Mouse (Mus musculus) cortical plate, adult 2 months (tissue): Measurements from ENCODE around the gene Calr3.

Experiments used
- CTCF ChIP-seq: fragments of 200-500 bp; IDR thresholded peaks from 2 replicates; pipeline ENCODE4 v1.5.1; 2011; ENCODE audit warnings: mild to moderate bottlenecking, control low read depth, low read length; ENCODE audit not compliant: insufficient read depth; ENCODE audit errors: extremely low read depth
- POLR2A ChIP-seq: fragments of 200-500 bp; IDR thresholded peaks from 2 replicates; pipeline ENCODE4 v1.6.1; 2011; ENCODE audit warnings: mild to moderate bottlenecking, low read length, control low read depth; ENCODE audit not compliant: insufficient read depth; ENCODE audit errors: extremely low read depth

DNA sequence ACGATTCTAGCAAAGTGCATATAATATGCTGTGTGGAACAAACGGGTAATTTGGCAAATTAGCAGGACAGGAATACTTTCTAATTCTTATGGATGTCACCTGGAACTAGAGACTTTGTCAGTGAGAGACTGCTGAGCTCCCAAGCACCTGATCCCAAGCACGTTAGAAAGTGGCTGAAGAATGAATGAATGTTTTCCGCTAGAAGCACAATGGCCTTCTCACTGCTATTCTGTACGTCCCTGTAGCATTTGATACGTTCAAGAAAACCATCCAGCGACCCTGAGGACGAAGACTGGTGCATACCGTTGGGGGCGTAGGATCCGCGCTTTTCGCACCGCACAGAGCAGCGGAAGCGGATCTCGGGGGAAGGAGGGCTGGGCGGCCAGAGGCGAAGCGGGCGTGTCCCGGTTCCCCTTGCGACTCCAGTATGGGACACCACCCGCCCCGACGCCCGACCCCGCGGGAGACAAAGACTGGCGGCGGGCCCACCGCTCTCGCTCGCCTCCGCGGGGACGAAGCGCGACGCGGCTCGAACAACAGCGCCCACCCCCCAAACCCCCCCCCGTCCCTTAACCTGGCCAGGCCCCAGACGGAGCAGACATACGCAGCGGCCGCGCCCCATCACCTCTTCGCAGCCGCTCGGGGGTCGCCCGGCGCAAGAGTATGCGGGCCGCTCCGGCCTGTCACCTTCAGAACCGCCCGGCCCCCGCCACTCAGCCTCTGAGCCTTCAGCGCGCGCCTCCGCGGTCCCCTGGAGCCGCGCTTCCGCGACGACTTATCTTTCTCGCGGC lies 22.9 kb downstream of the Calr3 start:
- TF ChIP-seq CTCF: no peak
- TF ChIP-seq POLR2A: no peak
